Mouse (Mus musculus) liver, postnatal 0 days (tissue): Measurements from ENCODE around the gene Olfr228.

Experiments
- CTCF ChIP-seq: sonication (generic); IDR thresholded peaks from 2 replicates; pipeline ENCODE4 v1.5.1; 2016; ENCODE audit warnings: antibody characterized with exemption, low read depth
- EP300 ChIP-seq: IDR thresholded peaks from 2 replicates; pipeline ENCODE4 v1.6.1; 2016; ENCODE audit warnings: antibody characterized with exemption, low read depth, mild to moderate bottlenecking

DNA sequence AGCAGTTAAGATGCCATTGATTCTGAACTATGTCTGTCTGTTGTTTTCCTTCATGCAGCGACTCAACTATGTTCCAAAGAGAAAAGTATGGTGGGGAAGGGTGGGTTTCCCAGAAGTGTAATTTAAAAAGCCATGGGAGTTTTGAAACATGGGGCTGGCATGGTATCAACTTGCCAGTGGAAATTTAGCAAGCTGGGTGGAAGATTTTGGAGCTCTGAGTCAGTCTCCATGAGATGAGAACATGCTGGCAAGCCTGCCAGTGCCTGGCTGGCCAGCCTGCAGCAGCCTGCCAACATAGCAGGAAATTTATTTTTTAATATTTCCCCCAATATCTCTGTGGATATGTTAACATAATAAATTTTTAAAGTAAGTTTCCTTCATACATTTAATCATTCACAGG, 43.8 kb upstream of the Olfr228 start:
- no peak for TF ChIP-seq CTCF
- no peak for TF ChIP-seq EP300
